Mouse (Mus musculus) testis, adult 10 weeks (tissue): ENCODE data around the gene Ldah. TPM values are rescaled to one million over a fixed set of nuclear protein-coding genes. Genes with fewer than 3 reads are reported as not detected.

Experiments used
- polyA plus RNA-seq: library from polyadenylated mRNA; stranded (reverse); fragments of 350-450 nt; fragmentation: Illumina TruSeq; extraction: RNeasy Lipid Tissue Mini Kit (QIAGEN cat#74804); gene quantifications from one replicate; pipeline ENCODE4 v1.2.3, GENCODE M21; 2014; ENCODE audit warnings: low read depth, low replicate concordance

Gene Ldah
- polyA plus RNA-seq: 15.2 TPM

GRCm38 (mm10) chr12:8207978-8208403, at the start of gene Ldah:
Ldah (plus strand) TSS chr12:8208107.

DNA sequence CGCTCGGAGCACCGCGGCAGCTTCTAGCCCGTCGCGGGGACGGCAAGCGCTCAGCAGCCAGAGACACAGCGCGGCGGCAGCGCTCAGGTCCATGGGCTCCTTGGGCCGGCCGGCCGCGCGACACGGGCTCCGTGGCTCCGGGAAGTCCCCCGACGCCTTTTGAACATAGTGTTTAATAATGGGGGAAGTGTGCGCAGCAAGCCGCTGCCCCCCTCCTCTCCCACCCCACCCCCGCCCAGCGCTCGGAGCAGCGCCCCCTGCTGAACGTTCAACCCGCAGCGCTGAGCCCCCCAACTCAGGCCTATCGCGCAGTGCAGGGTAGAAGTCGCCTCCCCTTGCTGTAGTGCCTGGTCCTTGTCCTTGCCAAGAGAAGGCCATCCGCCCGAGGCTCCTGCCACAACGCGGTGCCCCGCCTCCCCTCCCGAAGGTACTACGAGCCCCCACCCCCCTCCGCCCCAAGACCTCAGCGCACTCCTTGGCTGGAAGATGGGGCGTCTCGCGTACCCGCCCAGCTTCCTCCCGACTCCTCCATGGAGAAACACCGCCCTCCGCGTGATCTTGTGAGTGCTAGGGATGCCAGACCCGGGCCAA, 94.0 kb downstream of the Ldah start, which contains the start of gene Gdf7:
Gdf7 (minus strand) TSS at position 114 of the 591 bp plus-strand sequence.

GRCm38 (mm10) chr12:8313270-8313771, 105.4 kb downstream of the Ldah start, which contains the start of gene Hs1bp3:
Hs1bp3 (plus strand) TSS chr12:8313432.

Other genes with a start within 250 kb of the Ldah start
- 0.80 TPM for gene Apob, start 230.5 kb upstream of the Ldah start, polyA plus RNA-seq
- gene Gdf7, start 93.8 kb downstream of the Ldah start, polyA plus RNA-seq: not detected
- 0.39 TPM for gene Hs1bp3, start 105.3 kb downstream of the Ldah start, polyA plus RNA-seq